Mouse (Mus musculus) stomach, embryonic 15.5 days (tissue): Measurements from ENCODE around the gene Runx1. TPM values are rescaled to one million over a fixed set of nuclear protein-coding genes. Genes with fewer than 3 reads are reported as not detected.

Source experiments
- ATAC-seq: fragments of 200-750 bp; cut with Nextera tagmentation; 2 replicates; pipeline ENCODE4 v1.8.0; 2017; ENCODE audit warnings: low read depth, moderate number of reproducible peaks, moderate TSS enrichment; ENCODE audit not compliant: insufficient read depth, low FRiP score
- H3K27ac ChIP-seq: fragments of 300-500 bp; sonication (generic); 2 replicates; pipeline ENCODE4 v1.5.1; 2015; ENCODE audit warnings: mild to moderate bottlenecking, inconsistent platforms
- H3K27me3 ChIP-seq: fragments of 300-500 bp; sonication (generic); replicated peaks from 2 replicates; pipeline ENCODE4 v1.6.1; 2015; ENCODE audit warnings: inconsistent platforms
- H3K36me3 ChIP-seq: fragments of 300-500 bp; sonication (generic); 2 replicates; pipeline ENCODE4 v1.6.1; 2015; ENCODE audit warnings: inconsistent platforms
- H3K4me1 ChIP-seq: fragments of 300-500 bp; sonication (generic); 2 replicates; pipeline ENCODE4 v1.6.1; 2015; ENCODE audit warnings: inconsistent platforms
- H3K4me2 ChIP-seq: fragments of 300-500 bp; sonication (generic); 2 replicates; pipeline ENCODE4 v1.6.1; 2015; ENCODE audit warnings: mild to moderate bottlenecking, inconsistent platforms
- H3K4me3 ChIP-seq: fragments of 300-500 bp; sonication (generic); replicated peaks from 2 replicates; pipeline ENCODE4 v1.5.1; 2015; ENCODE audit warnings: inconsistent platforms
- H3K9ac ChIP-seq: fragments of 300-500 bp; sonication (generic); 2 replicates; pipeline ENCODE4 v1.6.1; 2015; ENCODE audit warnings: inconsistent platforms
- H3K9me3 ChIP-seq: fragments of 300-500 bp; sonication (generic); 2 replicates; pipeline ENCODE4 v1.6.1; 2016; ENCODE audit warnings: inconsistent platforms
- WGBS: fragments of 180-500 bp; shearing (Covaris S2); methylation state at CpG from one replicate; pipeline ENCODE4 v1.1.7; 2015; 5-methylcytosine and 5-hydroxymethylcytosine counted together
- polyA plus RNA-seq: library from polyadenylated mRNA; unstranded; fragments of >200 nt; fragmentation: Nextera tagmentation; extraction: Ambion mirVana; gene quantifications from 2 replicates; pipeline ENCODE4 v1.2.1, GENCODE M21; 2015

Runx1 gene
- polyA plus RNA-seq, 1 experiment from 2014 or later: 7.1 TPM

DNA sequence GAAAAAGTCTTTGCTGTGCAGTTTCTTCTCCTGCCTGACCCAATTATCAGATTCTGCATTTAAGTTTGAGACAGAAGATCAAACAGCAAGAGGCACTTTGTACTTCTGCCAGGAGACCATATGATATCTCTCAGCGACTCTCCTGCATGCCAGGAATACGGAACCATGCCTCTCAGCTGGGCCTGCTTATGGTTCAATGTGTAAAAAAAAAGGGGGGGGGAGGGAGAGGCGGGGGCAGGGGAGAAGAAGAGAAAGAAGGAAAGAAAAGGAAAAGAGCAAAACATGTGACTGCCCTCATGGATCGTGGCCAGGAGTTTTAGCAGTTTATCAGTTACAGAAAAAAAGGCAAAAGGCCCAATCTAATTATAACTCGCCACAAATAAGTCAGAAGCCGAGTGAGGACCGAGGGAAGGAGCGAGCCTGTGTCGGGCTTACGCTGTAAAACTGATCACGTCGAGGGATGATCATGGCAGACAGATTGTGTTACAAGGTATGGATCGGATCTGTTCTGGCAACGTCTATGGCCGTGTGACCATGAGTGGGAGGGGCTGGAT is 63.9 kb downstream of the Runx1 start:
- no peaks in the 10 kb centered on the region for H3K36me3 ChIP-seq
- no peaks in the 10 kb centered on the region for H3K9me3 ChIP-seq
- ATAC-seq: no peak
- H3K9ac ChIP-seq: no peak overlapping the region
- no peaks in the 10 kb centered on the region for H3K27me3 ChIP-seq
- no peak overlapping the region for H3K27ac ChIP-seq
- H3K4me1 ChIP-seq: no peaks in the 10 kb centered on the region
- H3K4me2 ChIP-seq: 0 out of 2 replicates have a peak overlapping the region, but pooled peaks have one; percentile 2
- WGBS: 51% methylated on average over 15 of the region's 15 CpGs
- H3K4me3 ChIP-seq: no peak overlapping the region

DNA sequence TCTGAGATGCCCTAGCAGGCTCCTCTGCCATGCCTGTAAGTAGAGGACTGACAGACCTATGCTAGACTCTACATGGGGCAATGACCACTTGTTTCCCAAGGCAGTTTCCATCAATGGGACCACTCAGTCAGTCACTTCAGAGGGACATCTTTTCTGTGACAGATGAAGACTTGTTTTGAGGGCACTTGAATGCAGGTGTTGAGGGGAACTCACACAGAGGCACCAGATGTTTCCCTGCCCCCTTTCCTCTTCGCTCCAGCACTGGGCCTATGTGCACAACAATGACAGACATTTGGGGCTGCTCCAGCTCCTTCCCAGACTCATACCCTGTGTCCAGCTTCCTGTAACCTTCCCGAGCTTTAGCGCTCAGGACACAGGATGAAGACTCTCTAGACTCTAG is 65.9 kb downstream of the Runx1 start:
- no peak overlapping the region for H3K27ac ChIP-seq
- H3K27me3 ChIP-seq: no peaks in the 10 kb centered on the region
- no peaks in the 10 kb centered on the region for H3K4me1 ChIP-seq
- H3K4me2 ChIP-seq: no peak overlapping the region
- 81% methylated on average over 3 of the region's 3 CpGs for WGBS
- ATAC-seq: no peak
- no peak overlapping the region for H3K4me3 ChIP-seq
- H3K9me3 ChIP-seq: no peaks in the 10 kb centered on the region
- H3K9ac ChIP-seq: no peak overlapping the region
- no peaks in the 10 kb centered on the region for H3K36me3 ChIP-seq

DNA sequence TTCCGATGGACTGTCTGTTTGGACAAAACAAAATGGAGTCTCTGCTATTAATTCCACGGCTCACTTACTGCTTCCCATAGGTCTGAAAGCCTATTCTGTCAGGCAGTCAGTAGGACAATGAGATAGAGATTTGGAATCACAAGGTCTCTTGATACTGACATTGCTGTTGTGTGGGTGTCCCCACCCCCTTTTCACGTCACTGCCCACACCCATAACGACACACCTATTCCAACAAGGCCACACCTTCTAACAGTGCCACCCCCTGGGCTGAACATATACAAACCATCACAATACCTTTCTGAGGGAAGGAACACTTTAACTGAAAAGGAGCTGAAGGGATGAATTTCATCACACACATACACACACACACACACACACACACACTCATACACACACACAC is 68.4 kb downstream of the Runx1 start:
- Histone ChIP-seq H3K9ac (no peak overlapping the region), H3K9me3 (no peaks in the 10 kb centered on the region)

DNA sequence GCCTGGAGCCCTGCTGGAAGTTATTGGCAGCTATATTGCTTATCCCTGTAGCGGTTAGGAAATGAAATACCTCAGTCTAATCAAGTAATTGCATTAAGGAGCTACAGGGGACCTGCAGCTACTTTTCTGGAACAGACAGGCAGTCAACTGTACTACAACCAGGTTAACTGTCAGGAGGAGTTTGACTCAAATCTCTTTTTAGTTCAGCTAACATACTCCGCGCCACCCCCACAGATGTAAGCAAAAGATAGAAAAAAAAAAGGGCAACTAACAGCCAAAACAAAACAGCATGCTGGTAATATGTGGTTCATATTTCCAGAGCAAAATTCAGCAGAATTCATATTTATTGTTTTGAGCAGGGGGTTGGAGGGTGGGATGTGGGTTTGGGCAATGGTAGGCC is 72.0 kb downstream of the Runx1 start:
- ATAC-seq: no peak
- Histone ChIP-seq H3K4me1 (no peaks in the 10 kb centered on the region), H3K4me2 (no peak overlapping the region), H3K9me3 (no peaks in the 10 kb centered on the region), H3K9ac (no peak overlapping the region), H3K27me3 (no peaks in the 10 kb centered on the region), H3K36me3 (no peaks in the 10 kb centered on the region), H3K27ac (no peak overlapping the region), H3K4me3 (no peak overlapping the region)
- 91% methylated on average over 3 of the region's 3 CpGs for WGBS

More for the DNA sequence above, 68.4 kb downstream of the Runx1 start:
- ATAC-seq: peak; percentile 35; the same call in 1 of the 2 replicates
- no peaks in the 10 kb centered on the region for H3K27me3 ChIP-seq
- WGBS: 65% methylated on average over 4 of the region's 4 CpGs
- H3K4me1 ChIP-seq: no peaks in the 10 kb centered on the region
- no peak overlapping the region for H3K4me2 ChIP-seq
- H3K27ac ChIP-seq: no peak overlapping the region
- H3K4me3 ChIP-seq: no peak overlapping the region
- H3K36me3 ChIP-seq: no peaks in the 10 kb centered on the region

DNA sequence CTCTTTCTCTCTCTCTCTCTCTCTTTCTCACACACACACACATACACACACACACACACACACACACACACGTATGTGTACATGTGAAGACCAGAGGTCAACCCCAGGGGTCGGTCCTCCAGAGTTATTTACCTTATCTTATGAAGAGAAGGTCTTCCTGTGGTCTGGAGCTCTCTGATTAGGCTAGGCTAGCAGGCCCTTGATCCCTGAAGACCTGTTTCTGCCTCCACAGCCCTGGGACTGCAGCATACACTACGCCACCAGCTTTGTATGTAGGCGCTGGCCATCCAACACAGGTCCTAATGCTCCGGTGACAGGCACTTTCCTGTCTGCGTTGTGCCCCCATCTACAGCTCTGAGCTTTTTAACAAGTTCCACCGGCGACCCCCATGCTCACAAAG is 72.8 kb downstream of the Runx1 start:
- H3K27ac ChIP-seq: no peak overlapping the region
- no peak overlapping the region for H3K4me2 ChIP-seq
- H3K27me3 ChIP-seq: no peaks in the 10 kb centered on the region
- H3K4me1 ChIP-seq: no peaks in the 10 kb centered on the region
- H3K4me3 ChIP-seq: no peak overlapping the region
- no peaks in the 10 kb centered on the region for H3K9me3 ChIP-seq
- H3K36me3 ChIP-seq: no peaks in the 10 kb centered on the region
- H3K9ac ChIP-seq: no peak overlapping the region
- ATAC-seq: no peak
- WGBS: 77% methylated on average over 8 of the region's 8 CpGs

DNA sequence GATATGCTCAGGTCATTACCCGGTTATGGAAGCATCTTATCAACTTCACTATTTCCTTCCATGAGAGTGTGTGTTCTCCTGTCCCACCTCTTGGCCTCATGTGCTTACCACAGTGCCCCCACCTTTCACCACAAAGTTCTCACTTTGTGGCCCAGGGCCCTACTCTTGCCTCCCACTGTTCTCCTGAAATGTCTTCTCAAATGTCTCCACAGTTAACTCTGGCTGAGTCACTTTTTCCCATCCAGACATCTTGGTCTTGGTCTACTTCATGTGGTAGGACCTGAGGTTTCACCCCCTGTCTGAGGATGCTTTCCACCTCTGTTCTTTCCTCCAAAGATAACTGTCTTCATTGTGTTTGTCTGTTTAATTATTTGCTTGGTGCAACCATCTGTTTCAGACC is 77.7 kb downstream of the Runx1 start:
- Histone ChIP-seq H3K9ac (no peak overlapping the region), H3K4me2 (no peak overlapping the region), H3K4me1 (no peaks in the 10 kb centered on the region), H3K36me3 (no peaks in the 10 kb centered on the region), H3K4me3 (no peak overlapping the region), H3K27ac (no peak overlapping the region), H3K27me3 (no peaks in the 10 kb centered on the region), H3K9me3 (no peaks in the 10 kb centered on the region)
- no peak for ATAC-seq
- 76% methylated on average over 1 of the region's 1 CpGs for WGBS

DNA sequence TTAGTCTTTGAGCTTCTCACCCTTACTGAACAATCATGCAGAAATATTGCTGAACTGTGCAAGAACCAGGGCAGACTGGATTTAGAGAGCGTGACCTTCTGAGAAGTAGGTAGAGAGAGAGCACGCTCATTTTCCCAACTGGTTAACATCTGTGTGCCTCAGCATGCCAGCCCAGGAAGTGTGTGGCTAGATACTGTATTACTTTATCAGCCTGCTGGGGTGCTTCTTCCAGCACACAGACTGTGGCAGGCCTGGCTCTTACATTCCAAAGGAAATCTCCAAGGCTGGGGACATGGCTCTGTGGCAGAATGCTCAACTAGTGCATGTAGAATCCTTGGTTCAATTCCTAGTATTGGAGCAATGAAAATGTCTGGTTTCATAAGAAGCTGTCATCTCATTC is 78.9 kb downstream of the Runx1 start:
- Histone ChIP-seq H3K27me3 (no peaks in the 10 kb centered on the region), H3K4me1 (no peaks in the 10 kb centered on the region), H3K4me2 (no peak overlapping the region), H3K9ac (no peak overlapping the region), H3K4me3 (no peak overlapping the region), H3K36me3 (no peaks in the 10 kb centered on the region), H3K9me3 (no peaks in the 10 kb centered on the region), H3K27ac (no peak overlapping the region)
- WGBS: 82% methylated on average over 2 of the region's 2 CpGs
- ATAC-seq: no peak

DNA sequence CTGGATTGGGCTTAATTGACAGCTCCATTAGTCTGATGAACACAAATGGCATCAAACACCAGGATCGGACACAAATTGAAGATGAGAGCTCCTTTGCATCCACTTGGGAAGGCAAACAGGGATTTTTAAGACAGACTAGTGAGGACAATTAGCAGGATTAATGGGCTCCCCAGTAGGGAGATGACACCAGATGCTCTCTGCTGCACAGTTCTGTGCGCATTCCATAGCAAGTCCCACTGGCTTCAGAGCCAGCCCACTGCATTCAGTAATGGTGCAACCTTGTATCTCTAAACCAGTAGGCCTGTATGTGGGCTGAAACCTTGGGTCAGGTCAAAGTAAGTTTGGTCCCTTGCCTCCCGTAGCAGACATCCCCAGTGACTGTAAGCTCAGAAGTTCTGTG is 80.7 kb downstream of the Runx1 start:
- no peak overlapping the region for H3K4me3 ChIP-seq
- H3K36me3 ChIP-seq: no peaks in the 10 kb centered on the region
- no peak overlapping the region for H3K9ac ChIP-seq
- ATAC-seq: no peak
- 59% methylated on average over 3 of the region's 3 CpGs for WGBS
- no peaks in the 10 kb centered on the region for H3K27me3 ChIP-seq
- H3K9me3 ChIP-seq: no peaks in the 10 kb centered on the region
- no peaks in the 10 kb centered on the region for H3K4me1 ChIP-seq
- H3K4me2 ChIP-seq: no peak overlapping the region
- H3K27ac ChIP-seq: no peak overlapping the region

DNA sequence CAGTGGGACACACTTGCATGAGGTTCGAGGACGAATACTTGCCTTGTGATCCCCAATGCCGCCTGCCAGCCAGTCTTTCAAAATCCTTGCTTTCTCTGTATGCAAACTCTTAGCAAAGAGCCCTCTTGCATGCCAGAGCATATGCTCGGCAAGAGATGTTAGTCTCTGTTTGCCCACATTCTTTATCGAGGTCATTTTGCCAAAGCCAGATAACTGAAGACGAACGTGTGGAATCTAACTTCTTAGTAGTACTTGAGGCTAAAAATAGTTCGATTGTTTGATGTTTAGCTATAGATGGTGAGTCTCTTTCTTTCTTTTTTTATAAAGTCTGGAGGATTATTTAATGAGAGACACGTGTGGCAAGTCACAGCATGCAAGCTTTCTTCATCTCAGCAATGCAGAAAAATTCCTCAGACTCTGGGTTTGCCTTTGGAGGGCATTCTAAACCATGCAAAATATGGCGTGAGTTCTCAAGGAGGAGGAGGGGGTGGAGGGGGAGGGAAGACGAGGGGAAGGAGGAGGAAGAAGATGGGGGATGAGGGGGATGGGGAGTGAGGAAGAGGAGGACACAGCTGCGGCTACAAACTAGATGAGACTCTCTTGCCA is 81.7 kb downstream of the Runx1 start:
- H3K36me3 ChIP-seq: no peaks in the 10 kb centered on the region
- no peaks in the 10 kb centered on the region for H3K4me1 ChIP-seq
- H3K27me3 ChIP-seq: no peaks in the 10 kb centered on the region
- H3K27ac ChIP-seq: no peak overlapping the region
- WGBS: 50% methylated on average over 12 of the region's 12 CpGs
- H3K9ac ChIP-seq: no peak overlapping the region
- no peaks in the 10 kb centered on the region for H3K9me3 ChIP-seq
- no peak for ATAC-seq
- no peak overlapping the region for H3K4me3 ChIP-seq
- H3K4me2 ChIP-seq: no peak overlapping the region

DNA sequence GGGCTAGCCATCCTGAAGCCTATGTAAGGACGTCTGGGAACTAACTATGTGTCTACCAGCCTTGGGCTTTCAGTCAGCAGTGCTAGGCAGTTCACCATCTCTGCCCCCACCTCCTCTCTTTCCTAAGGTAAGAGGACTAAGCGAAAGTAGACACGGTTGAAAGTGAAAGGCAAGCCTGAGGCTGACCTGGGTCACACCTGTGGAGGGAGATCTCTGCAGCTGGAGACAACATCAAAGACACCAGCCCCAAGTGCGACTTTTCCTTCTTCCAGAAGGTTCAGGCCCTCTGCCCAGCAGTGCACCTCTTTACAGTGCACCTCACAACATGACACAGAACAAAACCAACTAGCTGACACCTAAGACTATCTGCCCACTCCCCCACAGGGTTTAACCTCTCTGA is 82.2 kb downstream of the Runx1 start:
- H3K4me3 ChIP-seq: no peak overlapping the region
- no peak overlapping the region for H3K9ac ChIP-seq
- no peak overlapping the region for H3K4me2 ChIP-seq
- 65% methylated on average over 4 of the region's 4 CpGs for WGBS
- no peaks in the 10 kb centered on the region for H3K9me3 ChIP-seq
- ATAC-seq: no peak
- H3K4me1 ChIP-seq: no peaks in the 10 kb centered on the region
- H3K36me3 ChIP-seq: no peaks in the 10 kb centered on the region
- no peak overlapping the region for H3K27ac ChIP-seq
- no peaks in the 10 kb centered on the region for H3K27me3 ChIP-seq

DNA sequence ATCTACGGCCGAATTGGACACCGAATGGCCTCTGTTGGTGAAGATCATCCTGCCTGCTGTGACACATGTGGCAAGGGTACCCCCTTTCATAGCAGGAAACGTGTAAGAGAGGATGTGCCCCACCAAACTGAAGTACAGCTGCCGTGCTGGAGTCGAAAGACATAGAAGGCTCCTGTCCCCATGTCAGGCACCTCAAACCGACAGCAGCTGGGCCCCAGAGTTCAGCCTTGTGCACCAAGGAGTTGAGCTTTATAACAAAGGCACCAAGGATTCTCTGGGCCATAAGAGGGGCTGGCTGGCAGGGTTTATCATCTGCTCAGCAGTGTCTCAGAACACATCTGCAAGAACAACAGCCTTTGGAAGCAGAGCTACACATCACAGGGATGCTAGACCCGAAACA is 84.6 kb downstream of the Runx1 start:
- no peaks in the 10 kb centered on the region for H3K4me1 ChIP-seq

DNA sequence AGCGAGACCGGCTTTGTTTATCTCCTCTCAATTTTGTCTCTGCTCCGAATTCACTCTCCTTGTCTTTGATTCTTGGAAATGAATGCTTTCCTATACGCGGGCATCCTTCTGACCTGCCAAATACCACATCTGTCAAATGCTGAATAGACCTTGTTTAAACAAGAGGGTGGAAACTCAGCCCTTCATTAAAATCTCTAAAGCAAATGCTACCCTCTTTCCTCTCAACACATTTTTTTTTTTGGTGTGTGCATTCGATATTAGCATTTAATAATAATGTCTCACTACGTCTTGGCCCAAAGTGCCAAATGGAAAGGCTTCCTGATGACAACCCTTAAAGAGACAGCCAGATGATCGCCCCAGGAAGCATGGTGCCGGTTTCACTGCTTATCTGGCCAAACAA is 85.4 kb downstream of the Runx1 start:
- H3K9ac ChIP-seq: no peak overlapping the region
- WGBS: 38% methylated on average over 9 of the region's 9 CpGs
- H3K9me3 ChIP-seq: no peaks in the 10 kb centered on the region
- no peak overlapping the region for H3K4me2 ChIP-seq
- no peaks in the 10 kb centered on the region for H3K4me1 ChIP-seq
- no peaks in the 10 kb centered on the region for H3K36me3 ChIP-seq
- no peak for ATAC-seq
- H3K27ac ChIP-seq: no peak overlapping the region
- H3K4me3 ChIP-seq: no peak overlapping the region
- no peaks in the 10 kb centered on the region for H3K27me3 ChIP-seq

More for the DNA sequence above, 84.6 kb downstream of the Runx1 start:
- Histone ChIP-seq H3K9me3 (no peaks in the 10 kb centered on the region), H3K27me3 (no peaks in the 10 kb centered on the region), H3K36me3 (no peaks in the 10 kb centered on the region), H3K4me3 (no peak overlapping the region), H3K9ac (no peak overlapping the region), H3K4me2 (no peak overlapping the region), H3K27ac (no peak overlapping the region)
- no peak for ATAC-seq
- WGBS: 82% methylated on average over 8 of the region's 8 CpGs

DNA sequence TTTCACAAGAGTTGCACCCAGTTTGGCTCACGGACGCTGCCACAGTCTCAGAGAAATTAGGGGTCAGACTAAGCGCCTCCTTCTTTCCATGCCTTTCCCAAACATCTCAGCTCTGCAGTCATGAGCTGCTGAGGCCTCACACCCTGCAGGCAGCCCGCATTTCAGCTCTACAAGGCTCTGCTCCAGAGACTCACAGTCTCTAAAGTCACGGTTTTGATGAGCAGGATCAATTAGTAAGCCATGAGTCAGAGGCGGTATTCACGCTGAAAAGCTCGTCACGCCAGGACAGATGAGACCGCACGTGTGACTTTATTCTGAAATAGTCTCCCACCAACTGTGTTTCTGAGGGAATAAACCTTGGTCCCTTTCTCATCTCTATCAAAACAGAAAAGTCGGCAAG is 86.0 kb downstream of the Runx1 start:
- H3K9me3 ChIP-seq: no peaks in the 10 kb centered on the region
- no peak overlapping the region for H3K27ac ChIP-seq
- no peak for ATAC-seq

More for the DNA sequence above, 86.0 kb downstream of the Runx1 start:
- Histone ChIP-seq H3K36me3 (no peaks in the 10 kb centered on the region), H3K4me1 (no peaks in the 10 kb centered on the region), H3K4me3 (no peak overlapping the region), H3K9ac (no peak overlapping the region), H3K4me2 (no peak overlapping the region), H3K27me3 (no peaks in the 10 kb centered on the region)
- 45% methylated on average over 12 of the region's 12 CpGs for WGBS
